Mouse (Mus musculus): Measurements from ENCODE around the gene Rabggta. TPM values are rescaled to one million over a fixed set of nuclear protein-coding genes. Genes with fewer than 3 reads are reported as not detected.
A peak's percentile ranks its signal among the peaks of the same experiment; 100 is the strongest.

The Rabggta gene
- total RNA-seq, 2 experiments from 2014 or later = 8.7 to 14.0 TPM

- ATAC-seq (replicated peaks; ENCODE audit: poor library complexity) = peak; percentile 39; the same call in 1 of the 2 replicates
Observed at GRCm38 (mm10) chr14:55734869-55735268, 12.8 kb upstream of the Rabggta start.

DNA sequence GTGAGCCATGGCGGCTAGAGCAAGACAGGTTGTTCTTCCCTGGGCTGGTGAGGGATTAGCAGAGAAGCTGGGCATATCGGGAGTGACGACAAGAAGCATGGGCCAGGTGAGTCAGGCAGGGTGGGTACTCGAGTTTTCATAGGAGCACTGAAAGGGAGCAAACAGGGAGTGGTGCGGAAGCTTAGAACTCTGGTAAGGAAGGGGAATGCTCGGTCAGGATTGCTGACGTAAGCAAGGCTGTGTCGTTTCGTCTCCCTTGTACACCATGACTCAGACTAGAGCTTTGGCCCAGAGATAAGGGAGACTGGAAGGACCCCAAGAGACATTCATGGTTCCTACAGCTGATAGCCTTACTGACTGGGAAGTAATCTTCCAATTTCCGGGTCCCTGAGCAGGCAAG is 11.8 kb upstream of the Rabggta start:
- no peak for ATAC-seq (replicated peaks; ENCODE audit: poor library complexity)

DNA sequence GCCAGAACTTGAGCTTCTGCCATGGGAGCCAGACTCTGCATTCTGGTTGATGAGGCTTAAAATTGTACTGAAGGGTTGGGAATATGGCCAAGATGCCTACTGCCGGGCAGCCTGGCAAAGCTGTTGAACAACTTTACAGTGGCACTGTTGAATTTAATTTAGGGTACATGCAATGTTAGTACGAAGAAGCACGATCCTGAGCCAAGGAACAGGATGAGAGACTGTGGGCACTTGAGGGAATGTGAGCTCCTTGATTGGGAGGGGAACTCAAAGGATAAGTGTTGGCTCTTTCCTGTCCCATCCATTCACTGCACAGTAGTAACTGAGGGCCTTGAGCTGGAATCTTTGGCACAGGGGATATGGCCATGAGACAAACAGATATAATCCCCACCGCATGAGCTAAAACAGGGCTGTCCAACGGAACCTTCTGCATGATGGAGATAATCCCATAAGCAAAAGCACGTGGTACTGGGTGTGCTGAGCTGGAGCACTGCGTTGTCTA is 8.5 kb upstream of the Rabggta start:
- no peak for ATAC-seq (replicated peaks; ENCODE audit: poor library complexity)

DNA sequence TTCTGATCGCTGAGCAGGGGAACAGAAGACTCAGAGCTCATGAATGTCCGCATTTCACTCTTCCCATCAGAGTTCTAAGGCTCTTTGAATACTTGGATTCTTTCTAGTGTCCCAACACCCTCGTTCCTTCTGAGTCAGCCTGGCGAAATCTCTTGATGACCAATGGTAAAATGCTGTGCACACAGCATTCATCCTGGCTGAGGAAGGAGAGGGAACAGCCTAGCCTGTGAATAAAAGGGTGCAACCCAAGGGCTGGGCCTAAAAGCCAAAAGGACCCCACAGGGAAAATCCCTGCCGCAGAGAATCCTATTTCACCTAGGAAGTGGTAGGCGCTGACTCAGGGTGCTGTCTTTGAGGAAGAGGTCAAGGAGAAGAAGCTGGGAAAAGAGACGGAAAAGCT is 8.1 kb upstream of the Rabggta start:
- no peak for ATAC-seq (replicated peaks; ENCODE audit: poor library complexity)

DNA sequence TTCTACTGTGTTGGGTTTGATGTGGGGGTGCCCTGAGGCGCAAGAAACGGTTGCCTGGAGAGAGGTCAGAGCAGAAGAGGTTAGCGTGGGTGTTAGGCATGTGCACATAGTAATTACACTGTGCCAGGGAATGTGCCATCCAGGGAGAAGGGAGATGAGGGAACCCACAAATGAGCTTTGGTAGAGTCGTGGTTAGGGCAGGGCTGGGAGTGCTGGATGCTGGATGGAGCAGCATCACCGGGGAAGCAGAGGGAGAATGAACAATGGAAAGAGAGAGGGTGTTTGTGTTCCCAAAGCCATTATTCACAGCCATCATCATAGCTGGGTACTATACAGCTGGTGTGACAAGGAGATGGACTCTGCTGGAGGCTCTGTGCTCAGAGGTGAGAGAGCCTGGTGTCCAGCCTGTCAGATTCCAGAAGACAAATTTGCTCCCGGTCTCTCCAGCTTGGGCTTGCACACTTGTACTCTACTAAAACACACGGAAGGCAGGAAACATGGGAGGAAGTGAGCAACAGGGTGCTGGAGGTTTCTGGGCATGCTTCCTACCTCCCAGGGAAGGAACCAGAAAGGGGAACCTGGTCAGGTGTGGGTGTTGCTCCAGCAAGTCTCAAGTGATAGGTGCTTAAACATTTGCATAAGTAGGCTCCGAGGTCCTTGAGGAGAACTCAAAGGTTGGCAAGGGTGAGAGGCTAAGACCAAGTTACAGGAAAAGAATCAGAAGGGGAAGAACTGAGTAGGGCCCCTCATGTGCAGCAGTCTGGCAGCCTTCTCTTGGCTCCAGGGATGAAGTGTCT is 6.0 kb upstream of the Rabggta start:
- 0 out of 2 replicates have a peak, but pooled peaks have one; percentile 20 for ATAC-seq (replicated peaks; ENCODE audit: poor library complexity)

DNA sequence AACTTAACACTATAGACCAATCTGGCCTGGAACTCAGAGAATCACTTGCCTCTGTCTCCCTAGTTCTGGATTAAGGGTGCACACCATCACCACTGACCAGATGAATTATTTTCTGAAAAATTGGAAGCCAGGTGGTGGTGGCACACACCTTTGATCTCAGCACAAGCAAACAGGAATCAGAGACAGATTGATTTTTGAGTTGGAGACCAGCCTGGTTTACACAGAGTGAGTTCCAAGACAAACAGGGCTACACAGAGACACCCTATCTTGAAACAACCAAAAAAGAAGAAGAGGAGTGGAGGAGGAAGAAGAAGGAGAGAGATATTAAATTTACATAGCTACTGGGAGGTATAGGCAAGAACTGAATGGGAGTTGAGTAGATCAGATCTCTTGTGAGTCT is 4.2 kb upstream of the Rabggta start:
- no peak for ATAC-seq (replicated peaks; ENCODE audit: poor library complexity)

- peak; percentile 67 for ATAC-seq (replicated peaks; ENCODE audit: poor library complexity)
Observed at GRCm38 (mm10) chr14:55724411-55724871, 2.4 kb upstream of the Rabggta start.

- no peak for ATAC-seq (replicated peaks; ENCODE audit: poor library complexity)
Observed at GRCm38 (mm10) chr14:55723433-55723832, 1.4 kb upstream of the Rabggta start.

GRCm38 (mm10) chr14:55722438-55722945 is 429 bp upstream of the Rabggta start:
- no peak for ATAC-seq (replicated peaks; ENCODE audit: poor library complexity)

DNA sequence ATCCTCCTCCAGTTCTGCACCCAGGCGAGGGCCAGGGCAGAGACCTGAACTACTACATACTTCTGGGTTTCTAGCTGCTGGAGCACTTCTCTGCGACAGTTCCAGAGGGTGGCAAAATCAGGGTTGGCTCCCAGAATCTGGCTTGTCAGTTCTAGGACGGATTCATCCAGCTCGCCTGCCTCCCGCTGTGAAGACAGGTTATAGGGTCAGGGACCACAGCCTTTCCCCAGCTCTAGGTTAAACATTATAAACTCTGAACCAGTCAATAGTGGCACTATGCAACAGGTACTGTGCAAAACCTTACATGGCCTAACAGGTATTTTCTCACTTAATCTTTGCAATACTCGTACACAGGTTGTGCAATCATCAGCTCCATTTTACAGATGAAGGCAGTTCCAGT is 987 bp downstream of the Rabggta start:
- ATAC-seq (replicated peaks; ENCODE audit: poor library complexity) = no peak

GRCm38 (mm10) chr14:55720666-55721065 is 1.4 kb downstream of the Rabggta start:
- no peak for ATAC-seq (replicated peaks; ENCODE audit: poor library complexity)

GRCm38 (mm10) chr14:55719737-55720136 is 2.3 kb downstream of the Rabggta start:
- no peak for ATAC-seq (replicated peaks; ENCODE audit: poor library complexity)

GRCm38 (mm10) chr14:55716884-55717283 is 5.2 kb downstream of the Rabggta start:
- no peak for ATAC-seq (replicated peaks; ENCODE audit: poor library complexity)

GRCm38 (mm10) chr14:55716271-55716670 is 5.8 kb downstream of the Rabggta start:
- no peak for ATAC-seq (replicated peaks; ENCODE audit: poor library complexity)

GRCm38 (mm10) chr14:55714893-55715292 is 7.2 kb downstream of the Rabggta start:
- peak; percentile 27 for ATAC-seq (replicated peaks; ENCODE audit: poor library complexity)

DNA sequence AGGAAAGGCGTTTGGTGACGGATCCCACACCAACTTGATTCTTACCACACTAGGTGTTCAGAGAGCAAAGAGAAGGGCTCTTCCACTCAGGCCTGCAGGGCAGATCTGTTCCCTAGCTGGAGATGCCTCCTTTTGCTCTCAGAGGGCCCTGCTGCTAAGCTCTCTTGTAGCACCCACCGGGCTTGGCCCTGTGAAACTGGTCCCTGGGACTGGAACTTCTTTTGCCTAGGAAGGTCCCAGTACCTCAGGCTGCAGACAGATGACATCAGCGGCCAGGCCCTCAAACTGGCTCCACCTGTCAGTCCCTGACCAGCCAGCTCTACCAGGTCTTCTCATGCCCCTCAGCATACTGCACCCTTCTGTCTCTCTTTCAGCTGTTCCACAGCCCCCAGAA is 8.3 kb downstream of the Rabggta start, which contains the start of gene Tgm1:
Gene Tgm1, minus strand, starts transcription at position 198 of the 394 bp plus-strand sequence.
- ATAC-seq (replicated peaks; ENCODE audit: poor library complexity) = no peak

GRCm38 (mm10) chr14:55713007-55713728 is 8.9 kb downstream of the Rabggta start:
- peak; percentile 86 for ATAC-seq (replicated peaks; ENCODE audit: poor library complexity)

DNA sequence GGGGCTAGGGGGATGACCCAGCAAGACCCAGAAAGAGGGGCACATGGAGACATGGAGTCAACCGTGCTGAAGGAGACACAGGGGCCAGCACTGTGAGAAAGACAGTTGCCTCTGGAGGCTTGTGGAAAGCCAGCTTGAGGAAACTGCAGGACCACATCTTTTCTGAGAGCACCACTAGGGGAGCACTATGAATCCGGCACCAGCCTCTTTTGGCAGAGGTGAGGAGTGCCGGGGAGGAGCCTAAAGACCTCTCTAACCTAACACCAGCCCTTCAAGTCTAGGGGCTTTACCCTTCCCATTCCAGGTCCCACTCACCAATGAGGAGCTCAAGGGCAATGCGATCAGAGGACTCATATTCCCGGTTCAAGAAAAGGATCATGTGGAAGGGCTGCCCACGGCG is 10.3 kb downstream of the Rabggta start:
- no peak for ATAC-seq (replicated peaks; ENCODE audit: poor library complexity)

GRCm38 (mm10) chr14:55709509-55709908 is 12.6 kb downstream of the Rabggta start:
- ATAC-seq (replicated peaks; ENCODE audit: poor library complexity) = no peak

- ATAC-seq (replicated peaks; ENCODE audit: poor library complexity) = peak; percentile 76
Observed at GRCm38 (mm10) chr14:55707397-55707796, 14.7 kb downstream of the Rabggta start.

- no peak for ATAC-seq (replicated peaks; ENCODE audit: poor library complexity)
Observed at GRCm38 (mm10) chr14:55706051-55706600, 15.9 kb downstream of the Rabggta start.
